Mouse (Mus musculus): ENCODE data around the gene Rce1. TPM values are rescaled to one million over a fixed set of nuclear protein-coding genes. Genes with fewer than 3 reads are reported as not detected.
A peak's percentile ranks its signal among the peaks of the same experiment; 100 is the strongest.

The Rce1 gene
- total and polyA plus RNA-seq, 3 experiments: 43.1 to 67.8 TPM; not detected in 1

DNA sequence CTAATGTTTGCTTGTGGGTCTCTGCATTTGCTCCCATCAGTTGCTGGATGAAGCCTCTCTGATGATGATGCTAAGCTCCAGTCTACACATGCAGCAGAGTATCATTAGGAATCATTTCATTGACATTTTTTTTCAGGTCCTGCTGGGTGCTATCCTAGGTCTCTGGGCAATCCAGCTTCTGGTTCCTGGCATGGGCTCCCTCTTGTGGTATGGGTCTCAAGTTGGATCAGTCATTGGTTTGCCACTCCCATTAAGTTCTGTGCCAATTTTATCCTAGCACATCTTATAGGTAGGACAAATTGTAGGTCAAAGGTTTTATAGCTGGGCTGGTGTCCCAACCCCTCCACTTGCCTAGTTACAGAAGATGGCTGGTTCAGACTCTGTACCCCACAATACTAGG, 41.4 kb upstream of the Rce1 start:
- Histone ChIP-seq H3K4me1 (ENCODE audit: control insufficient read depth in 1 of 2, insufficient read depth in 2 of 2, low read length in 2 of 2) (no peaks in the 10 kb centered on the region), H3K4me3 (ENCODE audit: control insufficient read depth in 1 of 2, insufficient read depth in 1 of 2, low read depth in 2 of 2, low read length in 2 of 2) (no peak overlapping the region), H3K27me3 (ENCODE audit: control insufficient read depth in 1 of 2, insufficient read depth in 2 of 2, low read length in 2 of 2) (peaks cover 10% of the 10 kb centered on the region in 2 experiments), H3K27ac (ENCODE audit: control insufficient read depth, low read depth, low read length) (no peak overlapping the region), H3K79me2 (ENCODE audit: control insufficient read depth, insufficient read depth, low read length, poor library complexity) (no peaks in the 10 kb centered on the region), H3K36me3 (ENCODE audit: control insufficient read depth in 1 of 2, insufficient read depth in 2 of 2, low read length in 2 of 2) (no peaks in the 10 kb centered on the region), H3K9ac (ENCODE audit: control insufficient read depth, low read depth, low read length, poor library complexity, severe bottlenecking) (no peak overlapping the region), H3K9me3 (replicated peaks; ENCODE audit: insufficient read depth, low read length) (no peaks in the 10 kb centered on the region)
- DNase-seq (ENCODE audit: low read depth, low spot score): no peak
- TF ChIP-seq ETS1 (IDR thresholded peaks at IDR 0.05; ENCODE audit: low read depth, low read length) (no peak), CTCF (IDR thresholded peaks at IDR 0.05 in 2 of 3, conservative IDR thresholded peaks at IDR 0.05 in 1 of 3; ENCODE audit: control insufficient read depth in 1 of 3, insufficient read depth in 1 of 3, low read depth in 2 of 3, low read length in 3 of 3, poor library complexity in 1 of 3, severe bottlenecking in 1 of 3) (peak in 2 of 3 experiments; percentile 33 to 36; a peak in 4 of 6 replicates), HCFC1 (IDR thresholded peaks at IDR 0.05; ENCODE audit: low read depth, low read length) (no peak), SIN3A (IDR thresholded peaks at IDR 0.05; ENCODE audit: low read length) (no peak), RAD21 (IDR thresholded peaks at IDR 0.05; ENCODE audit: low read depth, low read length) (peak; percentile 24), SMC3 (IDR thresholded peaks at IDR 0.05; ENCODE audit: low read depth, low read length) (peak; percentile 40; the same call in 1 of the 2 replicates), MYC (IDR thresholded peaks at IDR 0.05; ENCODE audit: low read depth, low read length) (no peak), MAX (IDR thresholded peaks at IDR 0.05; ENCODE audit: low read length) (no peak), NELFE (IDR thresholded peaks at IDR 0.05; ENCODE audit: low read depth, low read length) (no peak), ZC3H11A (IDR thresholded peaks at IDR 0.05; ENCODE audit: low read depth, low read length) (no peak), ZNF384 (IDR thresholded peaks at IDR 0.05; ENCODE audit: low read depth, low read length) (no peak), ZKSCAN1 (IDR thresholded peaks at IDR 0.05; ENCODE audit: low read depth, low read length) (no peak), RCOR1 (IDR thresholded peaks at IDR 0.05; ENCODE audit: low read depth, low read length) (no peak), MXI1 (IDR thresholded peaks at IDR 0.05; ENCODE audit: low read depth, low read length) (no peak), POLR2AphosphoS2 (IDR thresholded peaks at IDR 0.05; ENCODE audit: low read length) (no peak), TAL1 (IDR thresholded peaks at IDR 0.05; ENCODE audit: low read length) (no peak), KAT2A (conservative IDR thresholded peaks at IDR 0.05; ENCODE audit: low read depth, low read length) (no peak)

DNA sequence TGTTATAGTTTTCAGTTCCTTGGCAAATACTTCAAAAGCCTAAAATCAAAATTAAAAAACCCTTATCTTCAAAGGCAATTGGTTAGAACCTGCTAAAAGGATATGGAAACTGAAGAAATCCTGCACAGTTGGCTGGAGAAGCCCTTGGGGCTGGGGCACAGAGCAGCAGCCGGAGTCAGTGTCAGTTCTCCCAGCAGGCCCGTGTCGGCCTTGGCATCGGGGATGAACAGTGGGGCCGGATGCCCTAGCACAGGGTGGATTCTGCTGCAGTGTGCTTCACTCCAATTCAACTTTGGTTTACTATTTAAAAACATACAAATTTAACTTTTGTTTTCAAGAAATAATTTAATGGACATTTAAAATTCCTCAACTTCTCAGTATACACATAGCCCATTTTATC, 32.7 kb upstream of the Rce1 start:
- Histone ChIP-seq H3K79me2 (ENCODE audit: control insufficient read depth, insufficient read depth, low read length, poor library complexity) (no peaks in the 10 kb centered on the region), H3K4me1 (ENCODE audit: control insufficient read depth in 1 of 2, insufficient read depth in 2 of 2, low read length in 2 of 2) (no peaks in the 10 kb centered on the region), H3K27me3 (ENCODE audit: control insufficient read depth in 1 of 2, insufficient read depth in 2 of 2, low read length in 2 of 2) (no peaks in the 10 kb centered on the region; a peak in 2 of 4 replicates), H3K9ac (ENCODE audit: control insufficient read depth, low read depth, low read length, poor library complexity, severe bottlenecking) (no peak overlapping the region), H3K4me3 (ENCODE audit: control insufficient read depth in 1 of 2, insufficient read depth in 1 of 2, low read depth in 2 of 2, low read length in 2 of 2) (no peak overlapping the region), H3K36me3 (ENCODE audit: control insufficient read depth in 1 of 2, insufficient read depth in 2 of 2, low read length in 2 of 2) (no peaks in the 10 kb centered on the region), H3K27ac (ENCODE audit: control insufficient read depth, low read depth, low read length) (no peak overlapping the region), H3K9me3 (replicated peaks; ENCODE audit: insufficient read depth, low read length) (no peaks in the 10 kb centered on the region)
- no peak for DNase-seq (ENCODE audit: low read depth, low spot score)
- TF ChIP-seq TCF12 (IDR thresholded peaks at IDR 0.05; ENCODE audit: low read depth, low read length) (no peak), TAL1 (IDR thresholded peaks at IDR 0.05; ENCODE audit: low read length) (no peak), USF1 (IDR thresholded peaks at IDR 0.05; ENCODE audit: low read depth, low read length) (no peak), HCFC1 (IDR thresholded peaks at IDR 0.05; ENCODE audit: low read depth, low read length) (no peak), RCOR1 (IDR thresholded peaks at IDR 0.05; ENCODE audit: low read depth, low read length) (no peak), NELFE (IDR thresholded peaks at IDR 0.05; ENCODE audit: low read depth, low read length) (no peak), JUND (IDR thresholded peaks at IDR 0.05; ENCODE audit: low read depth, low read length) (no peak), E2F4 (IDR thresholded peaks at IDR 0.05; ENCODE audit: borderline replicate concordance, low read depth, low read length) (no peak), ETS1 (IDR thresholded peaks at IDR 0.05; ENCODE audit: low read depth, low read length) (no peak)
